Mouse (Mus musculus): Measurements from ENCODE around the gene Zfp36l1.

DNA sequence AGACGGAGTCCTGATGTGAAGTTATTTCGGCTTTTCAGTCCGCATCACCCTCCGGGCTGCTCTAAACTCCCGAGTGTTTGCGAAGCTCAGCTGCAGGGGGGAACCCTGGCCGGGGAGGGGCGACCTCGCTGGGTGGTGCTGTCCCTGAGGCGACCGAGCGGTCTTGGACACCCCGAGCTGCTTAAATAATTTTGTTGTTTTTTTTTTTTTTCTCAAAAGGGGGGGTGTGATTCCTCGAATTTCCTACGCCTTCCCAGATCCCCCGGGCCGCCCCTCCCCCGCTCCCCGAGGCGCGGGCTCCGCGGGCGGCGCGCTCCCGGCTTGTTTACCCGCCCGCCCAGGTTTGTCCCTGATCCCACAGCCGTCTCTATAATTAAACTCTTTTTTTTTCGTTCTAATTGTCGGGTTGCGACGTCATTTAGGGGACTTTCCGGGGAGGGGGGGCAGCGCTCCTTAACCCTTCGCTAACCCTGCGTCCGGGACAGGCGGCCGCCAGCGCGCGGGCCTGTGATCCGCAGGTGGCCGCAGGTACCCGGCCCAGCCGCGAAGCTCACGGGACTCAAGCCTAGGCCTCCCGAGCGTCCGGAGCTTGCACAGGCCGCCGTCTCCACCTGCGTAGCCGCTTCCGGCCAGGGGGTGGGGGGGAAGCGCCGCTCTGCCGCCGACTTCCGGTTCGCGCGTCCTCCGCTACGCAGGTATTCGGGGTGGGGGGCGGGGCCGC is 2.5 kb upstream of the Zfp36l1 start:
- no peak for TF ChIP-seq CTCF (conservative IDR thresholded peaks at IDR 0.05; ENCODE audit: low read length)
- TF ChIP-seq NANOG (IDR thresholded peaks at IDR 0.05; ENCODE audit: borderline replicate concordance, low read length): no peak
- no peak for TF ChIP-seq POU5F1 (IDR thresholded peaks at IDR 0.05; ENCODE audit: borderline replicate concordance, low read length)

Measured in E14TG2a.4 (cell line).